Mouse (Mus musculus) leukemia stem cell, adult 10-12 weeks (primary cell): Measurements from ENCODE around the gene Stard5. TPM values are rescaled to one million over a fixed set of nuclear protein-coding genes. Genes with fewer than 3 reads are reported as not detected.

Experiments
- polyA plus RNA-seq: library from polyadenylated mRNA; stranded (reverse); fragments of >175 nt; gene quantifications from 2 replicates; pipeline ENCODE4 v1.2.3, GENCODE M21; 2012; ENCODE audit warnings: low replicate concordance

Gene Stard5
- 1.8 and 2.1 TPM in 2 replicates for polyA plus RNA-seq

GRCm38 (mm10) chr7:83631828-83632681, at the start of gene Stard5:
Gene Stard5 (plus strand): TSS chr7:83631959.

GRCm38 (mm10) chr7:83584639-83585471, 46.9 kb upstream of the Stard5 start, which contains the start of gene Tmc3:
Gene Tmc3 (plus strand): TSS chr7:83584927.

Other genes with a start within 250 kb of the Stard5 start
- gene Tmc3, start 47.0 kb upstream of the Stard5 start, polyA plus RNA-seq = 1.1 TPM in 1 of 2 replicates, not detected in the other
- 4.2 and 13.2 TPM in 2 replicates for gene Il16, start 113.8 kb downstream of the Stard5 start, polyA plus RNA-seq
- not detected in 2 replicates for gene Cfap161, start 162.9 kb downstream of the Stard5 start, polyA plus RNA-seq